Comparison of ENCODE assay signal across 18 mouse cellular contexts in genomic region chr8:35735438-35735837, GRCm38 (mm10). TPM values are rescaled to one million over a fixed set of nuclear protein-coding genes. Genes with fewer than 3 reads are reported as not detected.
DNase-seq lines count a peak whose midpoint lies in the region; ATAC-seq and TF ChIP-seq lines count a peak whose summit lies in the region.
"Had no signal": no experiment of that assay in that cellular context is flagged by ENCODE, and none has a peak within 500 bp of the region (broad histone marks: within the 10 kb centered on the region; RNA-seq: fewer than 3 reads in every experiment).

No protein-coding gene starts in this region.

- peak; percentile 33 for DNase-seq in adrenal gland, adult 2 months
- DNase-seq in adrenal gland, postnatal 4 days (ENCODE audit: low spot score in 2 of 2): no peak
- DNase-seq in kidney, postnatal 0 days (ENCODE audit: low spot score): no peak
- DNase-seq in 3T3-L1 (ENCODE audit: low read depth, low spot score): peak; percentile 33
- DNase-seq in adrenal gland, postnatal 10 days: peak; percentile 17
- no peak for DNase-seq in frontal cortex, postnatal 25 days (ENCODE audit: low spot score in 2 of 2)
- no peak for DNase-seq in thymus, postnatal 0 days (ENCODE audit: low spot score)
- DNase-seq: B cell, adult 2 months; cerebellum, postnatal 14 days; gastrocnemius, postnatal 14 days; retina, postnatal 1 day; thymus, adult 18-20 months had no signal

- no peaks in the 10 kb centered on the region for H3K4me1 ChIP-seq in kidney, postnatal 0 days (replicated peaks; ENCODE audit: insufficient read depth, low read length)
- no peaks in the 10 kb centered on the region for H3K4me1 ChIP-seq in kidney, embryonic 15.5 days
- H3K4me1 ChIP-seq: hindbrain, embryonic 13.5 days; limb, embryonic 10.5 days; midbrain, embryonic 12.5 days had no signal

- no peak for ATAC-seq in kidney, postnatal 0 days (replicated peaks; ENCODE audit: low FRiP score, low read depth)
- ATAC-seq in kidney, embryonic 15.5 days (replicated peaks; ENCODE audit: low FRiP score): no peak
- ATAC-seq: forebrain, embryonic 14.5 days had no signal

- no peak overlapping the region for H3K4me3 ChIP-seq in kidney, postnatal 0 days (replicated peaks; ENCODE audit: low read depth, low read length)
- H3K4me3 ChIP-seq in kidney, embryonic 15.5 days (replicated peaks): no peak overlapping the region
- H3K4me3 ChIP-seq: hindbrain, embryonic 13.5 days; limb, embryonic 10.5 days; midbrain, embryonic 12.5 days had no signal

- no peaks in the 10 kb centered on the region for H3K9me3 ChIP-seq in kidney, postnatal 0 days (replicated peaks; ENCODE audit: low read length)
- H3K9me3 ChIP-seq in kidney, embryonic 15.5 days (replicated peaks): no peaks in the 10 kb centered on the region
- H3K9me3 ChIP-seq: limb, embryonic 10.5 days; midbrain, embryonic 12.5 days had no signal

- no peak overlapping the region for H3K27ac ChIP-seq in kidney, postnatal 0 days
- no peak overlapping the region for H3K27ac ChIP-seq in kidney, embryonic 15.5 days
- H3K27ac ChIP-seq: hindbrain, embryonic 13.5 days; limb, embryonic 10.5 days; midbrain, embryonic 12.5 days had no signal

- no peak overlapping the region for H3K9ac ChIP-seq in kidney, postnatal 0 days (ENCODE audit: low read depth, low read length)
- H3K9ac ChIP-seq in kidney, embryonic 15.5 days: no peak overlapping the region
- H3K9ac ChIP-seq: hindbrain, embryonic 13.5 days; midbrain, embryonic 12.5 days had no signal

- no peak overlapping the region for H3K4me2 ChIP-seq in kidney, postnatal 0 days (ENCODE audit: low read length)
- no peak overlapping the region for H3K4me2 ChIP-seq in kidney, embryonic 15.5 days
- H3K4me2 ChIP-seq: hindbrain, embryonic 13.5 days; midbrain, embryonic 12.5 days had no signal

- H3K36me3 ChIP-seq in kidney, postnatal 0 days (ENCODE audit: insufficient read depth, low read length): no peaks in the 10 kb centered on the region
- H3K36me3 ChIP-seq in kidney, embryonic 15.5 days: no peaks in the 10 kb centered on the region
- H3K36me3 ChIP-seq: hindbrain, embryonic 13.5 days; limb, embryonic 10.5 days; midbrain, embryonic 12.5 days had no signal

- TF ChIP-seq CTCF in kidney, postnatal 0 days (IDR thresholded peaks at IDR 0.05; ENCODE audit: low read depth): peak; percentile 43; the same call in 1 of the 2 replicates

- WGBS in kidney, postnatal 0 days: 69% methylated on average over 3 of the region's 3 CpGs
- 73% methylated on average over 3 of the region's 3 CpGs for WGBS in kidney, embryonic 15.5 days

- H3K27me3 ChIP-seq in kidney, postnatal 0 days (ENCODE audit: insufficient read depth, low read length): no peaks in the 10 kb centered on the region
- H3K27me3 ChIP-seq in kidney, embryonic 15.5 days: no peaks in the 10 kb centered on the region
- H3K27me3 ChIP-seq: hindbrain, embryonic 13.5 days; midbrain, embryonic 12.5 days had no signal

RNA-seq across cellular contexts. Expression of gene Gm19410, which starts 30.2 kb away (rescaled TPM):
- total RNA-seq in adrenal gland, adult 2 months (2021): not detected
- polyA plus RNA-seq in adrenal gland, adult 2 months (2012; rRNA removed): not detected in 2 replicates
- under 1 TPM in 1 of 2 experiments, not detected in 1; 0.06 TPM for total RNA-seq in adrenal gland, postnatal 4 days (2021)
- polyA plus RNA-seq in kidney, postnatal 0 days (2015; fragmentation: Nextera tagmentation; extraction: Ambion mirVana): 0.04 TPM in 2 replicates
- polyA plus RNA-seq in kidney, embryonic 15.5 days (2015; fragmentation: Nextera tagmentation; extraction: Ambion mirVana): 0.08 TPM in 2 replicates
- under 1 TPM in 1 of 2 experiments, not detected in 1; 0.03 TPM for total RNA-seq in adrenal gland, postnatal 10 days (2021)
- 0.01 TPM in 1 of 2 replicates, not detected in the other for polyA plus RNA-seq in thymus, postnatal 0 days (2015; fragmentation: Nextera tagmentation; extraction: Ambion mirVana)
- polyA plus RNA-seq: large intestine, adult 2 months; limb, embryonic 10.5 days; midbrain, embryonic 12.5 days had no signal

Comparison
In these comparisons a context has a peak if more than half of its experiments do, and no peak if none do; other contexts are left out.
1. DNase-seq: peak in adrenal gland, adult 2 months (single experiment), 3T3-L1 (single experiment) and adrenal gland, postnatal 10 days (single experiment); none in adrenal gland, postnatal 4 days (0 of 2), kidney, postnatal 0 days (single experiment), frontal cortex, postnatal 25 days (0 of 2) and thymus, postnatal 0 days (single experiment).